Mouse (Mus musculus): Measurements from ENCODE around the gene Tpo. TPM values are rescaled to one million over a fixed set of nuclear protein-coding genes. Genes with fewer than 3 reads are reported as not detected.

The Tpo gene
- total RNA-seq (2021), result not detected

DNA sequence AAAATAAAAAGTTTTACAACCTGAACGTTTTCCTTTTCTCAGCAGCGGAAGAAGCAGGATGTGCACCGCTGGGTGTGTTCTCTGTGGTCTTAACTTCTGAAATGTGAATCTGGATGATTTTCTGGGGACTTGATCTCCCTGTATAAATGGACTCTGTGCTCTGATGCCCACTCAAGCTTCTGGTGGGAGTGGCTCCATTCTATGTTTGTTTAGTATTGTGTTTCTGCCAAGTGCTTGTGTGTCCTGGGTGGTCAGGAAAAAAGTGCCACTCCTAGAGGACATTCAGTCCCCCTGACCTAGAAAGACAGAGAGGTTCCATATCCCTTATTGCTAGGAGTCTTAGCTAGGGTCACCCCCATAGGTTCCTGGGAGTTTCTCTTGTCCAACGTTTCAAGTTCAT lies at the start of gene Tpo:
TSS of gene Tpo (minus strand) at position 101 of the 400 bp plus-strand sequence.
- intact Hi-C loops (cut with DNase I), result no loop called here

DNA sequence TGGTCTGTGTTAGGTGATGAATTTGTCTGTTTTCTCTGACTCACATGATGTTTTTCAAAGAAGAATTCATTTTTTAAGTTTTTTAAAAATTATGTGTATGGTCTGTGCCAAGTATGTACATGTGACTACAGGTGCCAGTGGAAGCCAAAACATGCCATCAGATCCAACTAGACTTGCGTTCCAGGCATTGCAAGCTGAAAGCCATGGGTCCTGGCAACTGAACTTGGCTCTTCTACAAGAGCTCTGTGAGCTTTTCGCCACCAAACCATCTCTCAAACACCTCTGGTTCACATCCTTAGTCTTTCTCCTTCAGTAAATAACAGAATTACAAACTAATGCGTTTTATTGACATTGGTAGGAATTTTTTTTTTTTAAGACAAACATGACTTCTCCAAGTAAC lies 49.3 kb upstream of the Tpo start:
- no peak for DNase-seq
- intact Hi-C loops (cut with DNase I), result no loop called here

More for the DNA sequence above, at the start of gene Tpo:
- DNase-seq, result no peak

DNA sequence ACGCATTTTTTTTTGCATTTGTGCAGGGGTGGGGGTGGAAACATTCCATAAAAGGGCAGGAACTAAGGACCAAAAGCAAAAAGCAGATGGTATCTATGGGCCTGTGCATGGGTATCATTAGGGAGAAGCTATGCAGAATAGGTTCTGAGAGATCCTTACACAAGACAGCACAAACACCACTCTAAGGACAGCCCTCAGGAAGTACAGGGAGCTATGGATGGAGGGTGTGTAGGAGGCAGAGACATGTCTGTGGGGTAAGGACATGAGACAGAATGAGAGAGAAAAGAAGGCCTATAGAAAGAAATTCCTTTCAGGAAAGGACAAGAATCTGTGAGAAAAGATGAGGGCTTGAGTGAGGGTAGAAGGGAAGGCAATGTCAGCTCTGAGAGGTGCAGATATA lies 47.2 kb upstream of the Tpo start:
- no peak for DNase-seq
- intact Hi-C loops (cut with DNase I), result no loop called here

DNA sequence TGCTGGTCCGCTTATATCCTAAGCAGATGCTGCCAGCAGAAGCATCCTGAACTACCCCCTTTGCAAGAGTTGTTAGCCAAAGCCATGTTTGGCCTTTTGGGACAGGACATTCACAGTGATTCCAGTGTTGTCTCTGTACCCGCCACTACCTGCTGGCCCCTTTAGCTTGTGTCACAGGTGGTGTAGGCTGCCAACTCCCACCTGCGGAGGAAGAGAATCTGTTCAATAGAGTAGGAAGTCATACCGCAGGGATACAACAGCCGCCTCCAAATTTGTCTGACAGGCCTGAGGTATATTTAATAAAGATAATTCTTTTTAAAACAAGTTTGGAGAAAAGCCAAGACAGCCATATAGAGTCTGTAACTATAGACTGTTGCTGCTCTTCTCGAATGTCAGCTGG lies 45.5 kb upstream of the Tpo start:
- intact Hi-C loops (cut with DNase I), result no loop called here
- no peak for DNase-seq

DNA sequence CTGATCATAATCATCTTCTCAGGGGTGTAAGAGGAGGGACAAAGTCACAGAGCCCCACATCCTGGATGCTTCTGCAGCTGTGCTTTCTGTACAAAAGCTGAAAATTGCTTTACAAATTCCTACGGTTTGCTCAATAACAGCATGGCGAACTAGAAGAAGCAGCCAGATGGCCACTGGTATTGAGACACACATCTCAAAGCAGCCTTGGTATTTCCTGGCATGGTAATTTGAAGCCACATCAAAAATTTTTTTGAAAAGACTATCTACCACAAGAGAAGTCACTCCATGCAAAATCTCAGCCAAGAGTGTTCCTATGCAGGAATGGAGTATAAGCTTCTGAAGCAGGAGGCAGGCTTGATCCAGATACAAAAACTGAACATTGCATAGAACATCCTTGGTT lies 45.1 kb upstream of the Tpo start:
- intact Hi-C loops (cut with DNase I), result no loop called here
- no peak for DNase-seq

DNA sequence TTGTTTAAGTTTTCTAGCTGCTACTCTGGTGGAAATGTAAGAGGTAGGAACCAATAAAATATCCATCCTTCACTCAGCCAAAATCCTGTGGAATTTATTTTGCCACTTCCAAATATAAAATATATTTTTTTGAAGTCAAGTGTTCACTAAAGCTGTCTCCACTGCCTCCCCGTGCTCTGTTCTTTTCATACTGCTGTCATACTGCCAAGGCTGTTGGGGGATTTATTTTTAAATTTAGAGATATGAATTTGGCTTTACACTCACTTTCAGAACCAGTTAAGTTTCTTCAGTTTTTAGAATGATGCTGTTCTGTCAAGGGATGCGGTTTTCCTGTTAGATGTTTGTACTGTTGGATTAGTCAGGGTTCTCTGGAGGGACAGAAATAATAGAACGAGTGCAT lies 36.1 kb upstream of the Tpo start:
- peak; percentile 51 to 59 for DNase-seq
- intact Hi-C loops (cut with DNase I), result no loop called here

DNA sequence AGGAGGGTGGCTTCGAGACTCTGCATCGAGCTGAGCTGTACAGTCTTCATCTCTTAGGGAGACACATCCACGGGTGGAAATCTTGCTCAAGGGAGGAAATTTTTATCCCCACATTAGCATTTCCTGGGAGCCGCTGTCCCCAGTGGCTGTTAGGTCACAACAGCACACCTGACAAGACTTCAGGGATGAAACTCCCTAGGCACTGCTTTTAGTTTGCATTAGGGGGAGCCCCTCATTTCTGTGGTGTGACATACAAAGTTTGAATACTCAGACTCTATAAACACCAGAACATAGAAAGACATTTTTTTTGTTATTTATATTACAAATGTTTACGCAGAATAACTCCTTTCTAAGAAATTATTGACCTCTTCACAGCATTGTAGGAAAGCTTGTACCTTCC lies 32.1 kb upstream of the Tpo start:
- intact Hi-C loops (cut with DNase I), result no loop called here
- no peak for DNase-seq

DNA sequence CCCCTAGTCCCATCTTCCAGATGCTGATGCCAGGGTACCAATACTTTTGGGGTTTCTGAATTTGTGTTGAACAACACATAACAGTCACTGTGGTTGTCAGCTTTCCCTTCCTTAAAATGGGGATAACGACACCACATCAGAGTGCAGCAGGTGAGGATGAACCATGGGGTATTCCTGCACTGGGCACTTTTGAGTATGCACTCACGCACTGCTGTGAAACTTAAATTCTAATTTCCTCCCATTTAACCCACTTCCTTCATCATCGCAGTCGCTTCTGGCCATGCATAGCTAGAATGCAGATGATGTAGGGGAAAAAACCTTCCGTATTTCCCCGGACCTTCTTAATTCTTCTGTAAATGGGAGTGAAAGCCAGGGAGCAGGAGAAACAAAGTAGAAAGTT lies 31.6 kb upstream of the Tpo start:
- intact Hi-C loops (cut with DNase I), result no loop called here
- no peak for DNase-seq

DNA sequence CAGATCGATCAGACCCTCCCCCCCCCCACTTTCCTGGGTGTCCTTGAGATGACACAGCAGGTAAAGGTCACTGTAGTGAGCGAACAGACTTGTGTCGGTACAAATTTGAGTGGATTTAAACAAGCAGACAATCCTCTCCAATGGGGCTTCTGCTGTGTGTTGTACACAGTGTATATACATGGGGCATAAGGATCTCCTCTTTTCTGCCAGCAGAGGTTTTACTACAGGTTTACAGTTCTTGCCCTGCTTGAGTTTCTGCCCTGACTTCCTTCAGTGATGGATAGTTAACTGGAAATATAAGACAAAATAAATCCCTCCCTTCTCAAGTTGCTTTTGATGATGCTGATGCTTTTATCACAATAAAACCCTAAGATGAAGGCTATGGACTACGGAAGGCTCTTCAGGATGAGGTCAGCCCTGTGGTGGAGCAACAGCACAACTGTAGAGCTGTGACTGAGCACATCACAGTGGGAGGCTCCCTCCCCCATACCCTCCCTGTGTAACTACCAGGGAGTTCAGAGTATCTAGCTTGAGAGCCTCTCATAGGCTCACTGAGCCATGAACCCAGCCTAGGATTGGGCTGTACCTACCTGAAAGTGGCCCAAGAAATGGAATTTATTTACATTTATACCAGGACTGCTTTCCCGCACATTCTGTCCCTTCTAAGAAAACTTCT lies 29.4 kb upstream of the Tpo start:
- intact Hi-C loops (cut with DNase I), result no loop called here
- DNase-seq, result no peak

DNA sequence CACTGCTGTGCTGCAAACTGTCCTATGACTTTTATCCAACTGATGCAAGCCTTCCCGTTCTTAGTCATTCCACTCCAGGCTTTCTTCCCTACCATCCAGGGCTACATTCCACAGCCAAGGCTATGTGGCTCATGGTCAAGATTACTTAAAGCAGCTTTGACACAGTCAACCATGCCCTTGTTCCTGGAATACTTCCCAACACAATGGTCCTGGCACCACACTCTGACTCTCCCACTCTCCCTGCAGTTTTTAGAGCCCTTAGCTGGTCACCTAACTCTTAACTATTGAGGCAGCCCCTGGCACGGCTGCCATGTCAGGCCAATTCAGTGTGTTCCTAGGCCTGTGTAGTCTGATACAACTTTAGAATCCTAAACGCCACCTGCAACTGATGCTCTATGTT lies 28.1 kb upstream of the Tpo start:
- intact Hi-C loops (cut with DNase I), result loop anchor here (1.0 kb wide), 1 partner anchor 84 kb away; no protein-coding TSS in a partner anchor
- DNase-seq, result peak; percentile 73 to 77

DNA sequence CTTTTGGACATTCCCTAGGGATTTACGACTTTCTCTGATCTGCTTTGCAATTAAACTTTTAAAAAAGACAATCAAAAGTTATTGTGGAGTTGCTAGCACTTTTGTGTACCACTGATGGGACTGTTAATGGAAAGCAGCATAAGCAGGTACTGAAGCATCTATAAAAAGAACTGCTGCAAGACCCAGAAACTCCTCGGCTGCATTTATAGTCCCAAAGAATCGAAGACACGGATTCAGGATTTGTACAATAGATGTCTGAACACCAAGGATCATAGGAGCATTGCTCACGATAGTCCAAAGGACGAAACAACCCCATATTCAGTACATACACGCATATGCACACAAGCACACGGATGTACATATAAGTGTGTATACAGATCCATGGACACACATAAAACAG lies 27.4 kb upstream of the Tpo start:
- intact Hi-C loops (cut with DNase I), result loop anchor here (1.0 kb wide), 1 partner anchor 83 kb away; no protein-coding TSS in a partner anchor
- DNase-seq, result peak; percentile 21 to 25

DNA sequence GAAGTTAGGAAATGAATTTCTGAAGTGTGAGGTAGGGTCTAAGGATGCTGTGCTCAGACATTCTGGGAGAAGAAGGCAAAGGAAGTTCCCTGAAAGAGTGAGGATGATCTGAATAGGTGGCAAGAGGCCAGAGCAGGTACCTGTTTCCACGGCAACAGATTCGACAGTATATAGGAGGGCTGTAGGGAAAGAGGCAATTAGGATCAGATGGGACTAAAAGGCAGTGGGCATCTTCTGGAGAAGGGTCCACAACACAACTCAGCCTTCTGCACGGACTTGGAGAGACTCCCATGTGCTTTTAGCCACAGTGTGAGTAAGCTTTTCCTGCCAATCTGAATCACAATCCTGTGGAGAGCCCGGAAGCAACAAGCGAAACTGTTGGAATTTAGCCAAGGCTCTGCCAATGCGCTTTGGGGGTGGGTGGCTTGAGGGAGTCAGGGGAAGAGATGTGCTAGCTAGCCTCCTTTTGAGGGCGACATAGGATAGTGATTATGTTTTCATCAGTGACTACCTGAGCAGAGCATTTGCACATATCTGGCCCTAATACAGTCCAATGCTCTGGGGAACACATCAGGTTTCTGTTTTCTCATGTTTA lies 21.8 kb upstream of the Tpo start:
- intact Hi-C loops (cut with DNase I), result no loop called here
- DNase-seq, result no peak

DNA sequence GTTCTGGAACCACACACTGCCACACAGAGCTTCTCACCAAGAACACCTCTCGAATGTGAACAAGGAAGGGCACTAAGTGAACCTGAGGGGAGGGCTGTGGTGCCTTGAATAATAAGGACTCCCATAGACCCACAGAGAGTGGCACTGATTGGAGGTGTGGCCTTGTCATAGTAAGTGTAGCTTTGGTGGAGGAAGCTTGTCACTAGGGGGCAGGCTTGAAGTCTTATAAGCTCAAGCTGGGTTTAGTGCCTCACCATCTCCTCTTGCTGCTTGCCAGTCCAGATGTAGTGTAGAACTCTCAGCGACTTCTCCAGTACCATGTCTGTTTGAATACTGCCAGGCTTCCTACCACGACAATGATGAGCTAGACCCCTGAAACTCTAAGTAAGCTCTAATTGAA lies 9.7 kb upstream of the Tpo start:
- intact Hi-C loops (cut with DNase I), result loop anchor here (1.0 to 5.0 kb wide), 2 partner anchors 13 to 225 kb away; no protein-coding TSS in a partner anchor
- peak; percentile 39 to 55 for DNase-seq

DNA sequence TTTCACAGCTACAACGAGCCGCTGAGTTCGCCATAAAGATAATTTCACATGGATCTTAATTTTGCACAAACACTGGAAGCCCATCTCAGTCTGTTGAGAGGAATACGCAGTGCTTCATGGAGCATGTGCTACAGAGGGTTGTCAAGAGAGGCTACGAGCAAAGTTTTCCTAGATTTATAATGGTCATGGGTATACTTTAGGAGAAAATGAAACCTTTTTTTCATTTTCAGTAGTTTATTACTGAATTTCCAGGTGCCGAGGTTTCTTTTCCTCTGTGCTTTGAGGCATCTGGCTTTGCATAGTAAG lies 3.1 kb downstream of the Tpo start:
- DNase-seq, result no peak
- intact Hi-C loops (cut with DNase I), result loop anchor here (5.0 kb wide), 1 partner anchor 73 kb away; no protein-coding TSS in a partner anchor

DNA sequence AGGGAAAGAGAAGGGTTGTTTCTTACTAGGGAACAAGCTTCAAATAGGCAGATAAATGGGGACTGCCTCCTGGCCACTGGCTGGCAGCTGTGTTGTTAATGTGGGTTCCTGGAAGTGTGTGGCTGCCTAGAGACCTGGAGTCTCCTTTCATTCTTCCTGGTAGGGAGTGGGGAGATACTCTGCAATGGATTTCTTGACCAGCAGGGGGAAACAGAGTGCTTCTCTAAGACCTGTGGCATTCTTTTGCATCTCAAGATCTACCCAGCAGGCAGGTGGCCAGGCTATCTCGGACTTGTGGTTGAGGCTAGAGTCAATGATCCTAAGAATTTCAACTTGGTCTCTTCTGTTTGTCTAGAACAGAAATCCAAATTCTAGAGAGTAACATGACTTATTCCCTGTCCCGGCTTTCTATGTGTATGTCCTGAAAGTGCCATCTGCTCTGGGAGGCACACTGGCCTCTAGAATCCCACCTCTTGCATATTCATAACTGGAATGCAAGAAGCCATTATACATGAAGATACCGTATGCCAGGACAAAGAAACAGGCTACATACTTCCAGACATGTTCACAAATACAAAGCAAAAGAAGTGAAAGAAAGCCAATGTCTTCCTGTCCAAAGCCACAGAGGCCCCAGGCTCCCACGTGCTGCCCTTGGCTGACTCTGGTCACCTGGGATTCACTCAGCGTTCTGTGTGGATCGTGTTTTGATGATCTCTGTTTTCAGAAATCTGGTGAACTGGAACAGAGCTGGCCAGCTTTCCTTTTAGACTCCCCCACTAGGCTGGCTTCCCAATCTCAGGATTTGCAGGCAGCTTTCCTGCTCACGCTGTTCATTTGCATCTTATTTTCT lies 3.6 kb downstream of the Tpo start:
- intact Hi-C loops (cut with DNase I), result loop anchor here (1.0 to 5.0 kb wide), 4 partner anchors 74 to 450 kb away; no protein-coding TSS in a partner anchor
- peak; percentile 72 to 79 for DNase-seq

DNA sequence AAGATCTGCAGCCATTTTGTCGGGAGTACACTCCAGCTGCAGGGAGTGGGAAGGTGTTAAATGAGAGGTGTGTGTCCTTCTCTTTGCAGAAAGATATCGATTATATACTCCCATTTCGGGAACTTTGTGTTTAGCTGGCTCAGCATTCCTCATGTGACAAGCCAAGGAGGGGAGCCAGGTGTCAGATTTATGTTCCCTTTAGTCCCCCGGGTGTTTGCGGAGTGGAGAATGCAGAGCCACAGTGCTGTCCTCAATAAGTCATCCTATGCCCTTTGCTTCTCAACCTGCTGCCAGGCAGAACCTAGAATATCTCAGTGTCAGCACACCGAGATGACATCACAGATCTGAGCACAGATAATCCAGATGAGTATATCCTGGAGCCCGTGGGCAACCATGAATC lies 10.1 kb downstream of the Tpo start:
- no peak for DNase-seq
- intact Hi-C loops (cut with DNase I), result no loop called here

DNA sequence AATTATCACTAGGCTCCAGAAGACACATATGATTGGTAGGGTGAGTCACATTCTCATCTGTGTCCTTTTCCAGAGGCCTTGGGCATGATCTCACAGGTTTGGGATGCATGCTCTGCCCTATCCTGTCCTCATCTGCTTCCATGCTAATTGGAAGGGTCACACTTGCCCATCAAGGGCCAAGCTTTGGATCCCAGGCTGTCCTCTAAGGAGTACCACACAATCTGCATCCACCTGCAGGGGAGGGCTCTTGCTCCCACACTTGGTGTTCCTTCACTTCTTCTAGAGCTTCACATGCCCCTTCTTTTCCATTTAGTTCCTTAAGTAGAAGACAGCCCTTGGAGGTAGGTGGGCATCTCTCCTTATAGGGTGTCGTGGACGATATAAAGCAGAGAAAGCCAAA lies 20.2 kb downstream of the Tpo start:
- DNase-seq, result no peak
- intact Hi-C loops (cut with DNase I), result no loop called here

DNA sequence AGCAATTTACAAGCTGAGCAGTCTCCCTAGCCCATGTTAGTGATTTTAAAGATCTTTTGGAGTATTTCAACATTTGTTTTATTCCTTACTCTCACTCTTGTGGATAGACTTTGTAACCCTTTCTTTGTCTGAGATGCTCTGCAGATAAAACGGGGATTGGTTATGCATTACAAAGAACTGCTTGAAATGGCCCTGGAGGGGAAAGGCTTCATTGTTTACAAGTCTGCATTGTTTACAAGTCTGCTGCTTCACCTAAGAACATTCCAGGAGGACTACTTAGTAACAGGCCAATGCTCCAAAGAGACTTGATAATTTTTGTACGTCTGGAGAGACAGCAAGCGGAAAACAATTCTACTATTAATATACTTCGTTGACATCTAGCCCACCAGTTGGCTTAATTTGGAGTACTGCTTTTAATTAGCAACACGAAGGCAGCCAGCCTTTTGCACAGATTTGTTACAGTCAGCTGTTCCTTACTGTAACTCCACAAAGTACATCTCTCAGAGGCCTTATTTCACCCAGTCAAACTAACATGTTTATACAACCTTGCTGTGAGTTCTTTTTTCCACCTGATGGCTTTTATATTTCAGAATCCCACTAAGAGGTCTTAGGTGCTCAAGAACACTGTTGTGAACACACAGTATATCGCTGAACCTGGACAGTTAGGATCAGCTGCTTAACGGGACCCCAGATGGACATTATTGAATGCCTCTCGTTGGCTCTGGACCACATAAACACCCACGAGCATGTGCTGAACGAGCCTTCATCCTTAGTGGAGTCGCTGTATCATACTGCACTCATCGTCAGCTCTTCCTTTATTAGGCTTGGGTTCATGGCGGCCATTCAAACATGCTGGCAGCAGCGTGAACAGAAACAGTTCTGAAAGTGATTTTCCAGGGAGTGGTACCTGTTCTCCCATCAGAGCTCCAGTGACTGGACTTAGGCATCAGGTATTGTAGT lies 22.5 kb downstream of the Tpo start:
- intact Hi-C loops (cut with DNase I), result no loop called here
- no peak for DNase-seq

DNA sequence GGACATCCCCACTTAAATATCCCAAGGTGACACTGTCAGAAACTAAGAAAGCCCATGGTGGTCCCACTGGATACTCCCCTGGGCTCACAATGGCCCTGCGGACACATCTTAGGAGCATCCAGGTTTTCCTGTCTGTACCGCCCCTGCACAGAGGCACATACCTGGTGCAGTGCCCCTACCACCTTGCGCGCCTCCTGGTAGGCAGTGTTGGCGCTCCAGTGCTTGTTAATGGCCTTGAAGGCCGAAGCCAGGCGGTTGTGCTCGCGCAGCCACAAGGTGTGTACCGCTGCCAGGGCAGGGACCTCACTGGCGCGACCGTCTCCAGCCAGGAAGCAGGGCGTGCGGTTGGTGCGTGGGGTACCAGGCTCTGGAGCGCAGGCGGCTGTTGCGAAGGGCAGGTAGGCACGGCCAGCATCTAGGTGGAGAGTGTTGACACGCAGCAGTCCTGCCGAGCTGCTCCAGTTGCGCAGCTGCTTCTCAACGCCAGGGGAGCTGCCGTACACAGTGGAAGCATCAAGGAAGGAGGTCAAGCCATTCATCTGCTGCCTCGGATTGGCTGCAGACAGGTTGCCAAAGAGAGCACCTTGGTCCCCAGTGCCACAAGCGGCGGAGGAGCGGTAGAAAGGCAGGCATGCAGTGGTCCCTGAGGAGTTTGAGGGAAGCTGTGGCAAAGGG lies 29.4 kb downstream of the Tpo start:
- peak in 1 of 2 experiments; percentile 14 for DNase-seq
- intact Hi-C loops (cut with DNase I), result no loop called here

DNA sequence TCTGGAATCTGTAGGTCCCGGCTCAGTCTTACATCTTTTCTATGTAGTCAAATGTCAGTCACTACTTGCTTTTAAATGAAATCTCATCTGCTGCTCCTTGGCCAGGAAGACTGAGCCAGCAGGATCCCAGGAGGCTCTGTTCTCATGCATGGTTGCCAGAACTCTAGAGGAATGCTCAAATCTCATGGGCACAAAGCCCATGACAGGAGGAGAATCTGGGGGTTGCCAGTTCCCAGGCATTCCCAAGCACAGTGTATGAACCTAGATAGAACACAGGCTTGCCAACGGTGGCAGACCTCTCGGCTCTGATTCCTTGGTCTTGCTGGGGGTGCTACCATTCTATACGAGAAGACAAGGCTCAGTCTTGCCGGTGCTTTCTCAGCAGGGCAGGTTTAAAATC lies 40.3 kb downstream of the Tpo start:
- intact Hi-C loops (cut with DNase I), result no loop called here

More for the DNA sequence above, 40.3 kb downstream of the Tpo start:
- DNase-seq, result peak; percentile 56 to 58

Data from heart, postnatal 10 days (tissue).